Mouse (Mus musculus) hindbrain, embryonic 14.5 days (tissue): ENCODE data around the gene Gpr39. TPM values are rescaled to one million over a fixed set of nuclear protein-coding genes. Genes with fewer than 3 reads are reported as not detected.

Source experiments
- ATAC-seq: fragments of 200-750 bp; cut with Nextera tagmentation; 2 replicates; pipeline ENCODE4 v1.8.0; 2017; ENCODE audit warnings: moderate number of reproducible peaks, mild to moderate bottlenecking, moderate TSS enrichment, moderate library complexity; ENCODE audit not compliant: low FRiP score
- DNase-seq: peaks from one replicate; pipeline ENCODE4 v3.0.0-alpha.2; 2015; ENCODE audit warnings: low spot score
- H3K27ac ChIP-seq: fragments of 300-500 bp; sonication (generic); 2 replicates; pipeline ENCODE4 v1.5.1; 2014; ENCODE audit warnings: mild to moderate bottlenecking, moderate library complexity
- H3K27me3 ChIP-seq: fragments of 300-500 bp; sonication (generic); 2 replicates; pipeline ENCODE4 v1.6.1; 2014; ENCODE audit warnings: mild to moderate bottlenecking, low read length, mixed read lengths; ENCODE audit not compliant: control insufficient read depth, insufficient read depth
- H3K36me3 ChIP-seq: fragments of 300-500 bp; sonication (generic); replicated peaks from 2 replicates; pipeline ENCODE4 v1.6.1; 2014; ENCODE audit not compliant: control insufficient read depth, insufficient read depth
- H3K4me1 ChIP-seq: fragments of 300-500 bp; sonication (generic); replicated peaks from 2 replicates; pipeline ENCODE4 v1.6.1; 2014; ENCODE audit warnings: antibody characterized with exemption, low read length, mixed read lengths; ENCODE audit not compliant: control insufficient read depth, insufficient read depth
- H3K4me2 ChIP-seq: fragments of 300-500 bp; sonication (generic); replicated peaks from 2 replicates; pipeline ENCODE4 v1.6.1; 2014; ENCODE audit warnings: mild to moderate bottlenecking, moderate library complexity
- H3K4me3 ChIP-seq: fragments of 300-500 bp; sonication (generic); replicated peaks from 2 replicates; pipeline ENCODE4 v1.5.1; 2014; ENCODE audit warnings: mild to moderate bottlenecking, low read length
- H3K9ac ChIP-seq: fragments of 300-500 bp; sonication (generic); 2 replicates; pipeline ENCODE4 v1.6.1; 2014
- H3K9me3 ChIP-seq: fragments of 300-500 bp; sonication (generic); 2 replicates; pipeline ENCODE4 v1.6.1; 2016; ENCODE audit warnings: low read length; ENCODE audit not compliant: control insufficient read depth
- WGBS: fragments of 180-500 bp; shearing (Covaris S2); extraction: QIAGEN DNeasy Blood & Tissue Kit; methylation state at CpG from one replicate; pipeline ENCODE4 v1.1.7; 2014; 5-methylcytosine and 5-hydroxymethylcytosine counted together
- polyA plus RNA-seq: library from polyadenylated mRNA; unstranded; fragments of >200 nt; fragmentation: Nextera tagmentation; extraction: Ambion mirVana; gene quantifications from 2 replicates; pipeline ENCODE4 v1.2.1, GENCODE M21; 2014

Gpr39 gene
- polyA plus RNA-seq, 1 experiment from 2014 or later, result not detected

DNA sequence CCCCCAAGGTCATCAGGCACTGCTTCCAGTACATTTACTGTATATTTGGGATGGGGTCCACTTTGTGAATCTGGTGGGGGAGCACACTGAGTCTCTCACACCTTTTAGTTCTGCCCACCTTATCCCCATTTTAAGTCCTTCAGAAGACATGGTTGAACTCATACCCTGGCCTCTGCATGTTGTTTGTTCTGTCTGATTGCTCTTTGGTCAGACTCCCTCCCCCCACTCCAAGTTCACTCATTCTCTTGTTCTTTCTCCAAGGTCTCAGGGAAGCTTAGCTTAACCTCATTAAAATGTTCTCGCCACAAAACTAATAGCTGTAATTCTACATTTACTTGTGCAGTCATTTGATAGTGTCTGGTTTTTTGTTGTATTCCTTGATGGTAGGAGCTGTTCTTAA, 8.5 kb downstream of the Gpr39 start:
- Histone ChIP-seq H3K36me3 (no peaks in the 10 kb centered on the region), H3K9ac (no peak overlapping the region), H3K4me2 (no peak overlapping the region), H3K4me3 (no peak overlapping the region), H3K27ac (no peak overlapping the region), H3K4me1 (no peaks in the 10 kb centered on the region), H3K9me3 (no peaks in the 10 kb centered on the region), H3K27me3 (no peaks in the 10 kb centered on the region)
- ATAC-seq, result no peak
- no peak for DNase-seq
- 72% methylated on average over 1 of the region's 1 CpGs for WGBS

DNA sequence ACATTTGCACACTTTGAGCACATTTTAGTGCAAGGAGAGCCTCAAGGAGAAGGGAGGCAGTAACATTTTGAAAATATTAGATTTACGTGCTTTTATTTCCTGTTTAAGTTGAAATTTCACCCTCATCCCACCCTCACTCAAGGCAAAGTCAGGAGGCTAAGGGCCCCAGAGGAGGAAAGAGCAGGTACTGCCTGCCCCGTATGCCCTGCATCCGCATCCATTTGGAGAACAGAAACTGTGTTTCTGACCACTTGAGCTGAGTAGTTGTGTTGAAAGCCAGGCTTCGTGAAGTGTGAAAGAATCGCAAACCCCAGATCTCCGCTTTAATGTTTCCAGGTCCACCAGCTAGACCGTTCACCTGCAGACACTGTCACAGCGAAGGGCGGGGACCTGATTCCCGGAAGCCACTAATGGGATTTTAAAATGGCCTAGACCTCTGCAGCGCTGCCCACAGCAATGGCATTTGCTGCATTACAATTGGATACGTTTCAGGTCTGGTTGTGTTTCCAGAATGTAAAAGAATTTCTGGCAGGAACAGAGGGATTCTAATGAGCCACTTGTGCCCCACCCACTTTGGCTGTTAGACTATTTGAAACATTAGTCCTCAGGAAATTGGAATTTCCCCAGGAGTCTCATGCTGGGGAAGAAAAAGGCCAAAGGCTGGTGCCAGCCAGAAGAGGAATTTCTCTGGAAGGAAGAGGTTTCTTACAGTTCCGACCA, 11.1 kb downstream of the Gpr39 start:
- no peaks in the 10 kb centered on the region for H3K27me3 ChIP-seq
- no peaks in the 10 kb centered on the region for H3K9me3 ChIP-seq
- WGBS, result 78% methylated on average over 13 of the region's 13 CpGs
- H3K27ac ChIP-seq, result no peak overlapping the region
- DNase-seq, result peak; percentile 33
- no peak overlapping the region for H3K9ac ChIP-seq
- H3K4me2 ChIP-seq, result no peak overlapping the region
- no peaks in the 10 kb centered on the region for H3K4me1 ChIP-seq
- H3K4me3 ChIP-seq, result no peak overlapping the region
- ATAC-seq, result no peak
- H3K36me3 ChIP-seq, result no peaks in the 10 kb centered on the region

DNA sequence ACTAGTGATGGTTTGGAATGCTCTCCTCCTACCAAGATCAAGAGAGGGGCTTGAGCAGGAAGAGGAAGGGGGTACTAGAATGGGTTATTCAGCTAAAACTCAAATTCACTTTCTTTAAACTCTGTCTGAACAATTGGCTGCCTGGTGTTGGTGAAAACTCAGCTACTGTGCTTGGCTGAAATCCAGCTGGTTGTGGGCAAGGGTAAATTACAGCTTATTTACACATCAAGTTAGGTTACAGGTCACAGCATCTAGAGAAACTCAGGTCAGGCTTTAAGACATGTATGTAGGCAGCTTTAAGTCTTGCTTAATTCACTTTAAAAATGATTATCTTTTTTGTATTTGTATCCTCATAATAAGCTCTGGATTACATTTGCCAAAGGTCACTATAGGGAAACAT, 16.7 kb downstream of the Gpr39 start:
- no peaks in the 10 kb centered on the region for H3K36me3 ChIP-seq
- ATAC-seq (no peak), DNase-seq (no peak)

DNA sequence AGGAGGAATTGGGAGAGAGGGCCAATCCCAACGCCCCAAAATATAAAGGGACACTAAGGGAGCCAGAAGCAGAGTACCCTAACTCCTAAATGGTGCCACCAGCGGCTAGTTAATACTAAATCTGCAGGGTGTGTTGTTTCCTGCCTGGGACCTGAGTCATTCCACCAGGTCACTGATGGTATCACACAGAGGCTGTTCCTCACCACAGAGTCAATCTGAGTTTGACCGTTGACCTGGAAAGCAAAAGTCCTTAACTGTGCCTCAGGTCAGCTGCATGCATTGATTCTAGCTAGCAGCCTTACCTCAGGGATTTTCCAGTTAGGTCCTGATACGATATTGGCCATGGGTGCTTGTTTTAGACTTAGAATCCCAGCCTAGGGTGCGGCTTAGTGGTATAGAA, 17.5 kb downstream of the Gpr39 start:
- ATAC-seq (no peak), DNase-seq (no peak)
- Histone ChIP-seq H3K9me3 (no peaks in the 10 kb centered on the region), H3K9ac (no peak overlapping the region), H3K36me3 (no peaks in the 10 kb centered on the region), H3K4me2 (no peak overlapping the region), H3K27me3 (no peaks in the 10 kb centered on the region), H3K4me1 (no peaks in the 10 kb centered on the region), H3K27ac (no peak overlapping the region), H3K4me3 (no peak overlapping the region)
- 85% methylated on average over 5 of the region's 5 CpGs for WGBS

More for the DNA sequence above, 16.7 kb downstream of the Gpr39 start:
- no peaks in the 10 kb centered on the region for H3K4me1 ChIP-seq
- H3K4me3 ChIP-seq, result no peak overlapping the region
- no peaks in the 10 kb centered on the region for H3K27me3 ChIP-seq
- no peak overlapping the region for H3K9ac ChIP-seq
- H3K27ac ChIP-seq, result no peak overlapping the region
- no peak overlapping the region for H3K4me2 ChIP-seq
- no peaks in the 10 kb centered on the region for H3K9me3 ChIP-seq

DNA sequence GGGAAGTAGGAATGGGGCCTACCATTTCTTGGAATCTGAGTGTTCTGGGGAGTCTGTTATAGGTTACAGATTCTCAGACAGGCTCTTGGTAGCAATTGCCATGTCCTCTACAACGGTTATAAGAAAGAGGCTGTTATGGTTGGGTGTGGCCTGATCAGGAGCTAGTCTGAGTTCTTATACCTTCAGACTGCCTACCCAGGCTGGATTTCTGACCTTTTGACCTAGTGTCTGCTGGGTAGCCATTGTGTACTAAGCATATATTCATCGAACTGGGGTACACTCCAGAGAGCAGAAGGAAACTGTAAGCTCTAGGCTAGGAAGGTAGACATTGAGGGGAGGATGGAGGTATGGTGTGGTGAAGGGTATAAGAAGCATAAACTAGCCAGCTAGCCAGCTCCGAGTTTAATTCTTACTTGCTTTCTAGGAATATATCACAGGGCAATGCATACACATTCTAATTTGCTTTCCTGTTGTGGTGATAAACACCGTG, 24.4 kb downstream of the Gpr39 start:
- no peak overlapping the region for H3K9ac ChIP-seq
- DNase-seq, result no peak
- 0 out of 2 replicates have a peak overlapping the region, but pooled peaks have one; percentile 12 for H3K27ac ChIP-seq
- no peak overlapping the region for H3K4me3 ChIP-seq
- 82% methylated on average over 4 of the region's 4 CpGs for WGBS
- H3K27me3 ChIP-seq, result no peaks in the 10 kb centered on the region
- no peak for ATAC-seq
- H3K36me3 ChIP-seq, result no peaks in the 10 kb centered on the region
- no peaks in the 10 kb centered on the region for H3K9me3 ChIP-seq
- no peak overlapping the region for H3K4me2 ChIP-seq
- no peaks in the 10 kb centered on the region for H3K4me1 ChIP-seq

DNA sequence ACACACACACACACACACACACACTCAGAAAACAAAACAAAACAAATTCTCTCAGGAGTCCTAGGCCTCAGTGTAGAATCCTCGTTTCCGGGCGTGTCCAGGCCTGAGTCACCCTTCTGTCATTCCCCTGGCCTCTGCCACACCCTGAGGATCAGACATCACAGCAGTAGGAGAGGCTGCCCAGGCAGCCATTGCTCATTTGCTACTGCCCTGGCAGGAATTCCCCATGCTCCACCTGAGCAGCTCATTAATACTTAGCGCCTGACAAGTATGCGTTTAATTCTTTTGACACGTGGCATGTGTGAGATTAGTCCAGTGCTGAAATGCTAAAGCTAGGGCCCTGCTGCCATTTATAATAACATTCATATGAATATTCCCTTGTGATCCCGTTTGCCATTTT, 25.0 kb downstream of the Gpr39 start:
- DNase-seq (peak; percentile 42), ATAC-seq (peak; percentile 60)
- Histone ChIP-seq H3K36me3 (no peaks in the 10 kb centered on the region), H3K9ac (no peak overlapping the region), H3K4me3 (no peak overlapping the region), H3K27me3 (no peaks in the 10 kb centered on the region), H3K9me3 (no peaks in the 10 kb centered on the region), H3K4me2 (no peak overlapping the region), H3K4me1 (no peaks in the 10 kb centered on the region), H3K27ac (0 out of 2 replicates have a peak overlapping the region, but pooled peaks have one; percentile 12)
- 54% methylated on average over 7 of the region's 7 CpGs for WGBS

DNA sequence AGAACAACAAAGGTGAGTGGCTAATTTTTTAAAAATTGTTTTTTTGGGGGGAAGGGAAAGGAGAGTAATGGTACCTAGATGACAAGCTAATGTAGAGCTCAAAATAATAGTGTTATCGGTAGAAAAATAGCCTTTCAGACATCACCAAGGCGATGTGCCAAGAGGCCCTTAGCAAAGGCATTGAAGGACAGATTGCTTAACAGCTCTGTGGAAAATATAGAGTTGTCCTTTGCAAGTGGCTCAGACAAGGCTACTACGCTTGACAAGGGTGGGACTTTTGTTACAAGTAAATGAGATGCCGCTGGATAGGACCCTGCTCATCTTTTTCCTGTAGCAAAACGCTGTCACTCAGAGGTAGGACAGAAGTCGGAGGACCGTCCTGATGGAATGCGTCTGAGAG, 25.5 kb downstream of the Gpr39 start:
- no peak for DNase-seq
- WGBS, result 78% methylated on average over 8 of the region's 8 CpGs
- no peak for ATAC-seq
- Histone ChIP-seq H3K9me3 (no peaks in the 10 kb centered on the region), H3K27me3 (no peaks in the 10 kb centered on the region), H3K4me3 (no peak overlapping the region), H3K9ac (no peak overlapping the region), H3K4me2 (no peak overlapping the region), H3K36me3 (no peaks in the 10 kb centered on the region), H3K27ac (no peak overlapping the region), H3K4me1 (no peaks in the 10 kb centered on the region)

DNA sequence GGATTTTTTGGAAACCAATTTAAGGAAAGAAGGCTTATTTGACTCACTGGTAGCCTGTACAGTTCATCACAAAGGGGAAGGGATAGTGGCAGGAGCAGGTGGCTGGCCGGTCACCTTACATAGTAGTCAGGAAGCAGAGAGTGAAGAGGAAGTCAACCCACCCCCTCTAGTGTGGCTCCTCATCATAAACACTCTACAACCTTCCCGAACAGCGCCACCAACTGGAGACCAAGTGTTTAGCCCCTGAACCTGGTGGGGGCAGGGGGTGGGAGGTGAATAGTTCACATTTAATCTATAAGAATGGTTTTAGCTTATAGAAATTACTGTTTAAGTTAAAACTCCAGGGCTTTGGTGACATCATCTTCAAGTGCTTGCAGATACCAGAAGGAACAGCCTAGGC, 28.6 kb downstream of the Gpr39 start:
- Histone ChIP-seq H3K4me2 (no peak overlapping the region), H3K4me1 (no peaks in the 10 kb centered on the region), H3K27me3 (no peaks in the 10 kb centered on the region), H3K4me3 (no peak overlapping the region), H3K36me3 (no peaks in the 10 kb centered on the region), H3K27ac (no peak overlapping the region), H3K9ac (no peak overlapping the region), H3K9me3 (no peaks in the 10 kb centered on the region)
- ATAC-seq (no peak), DNase-seq (no peak)
- 80% methylated on average over 3 of the region's 3 CpGs for WGBS

DNA sequence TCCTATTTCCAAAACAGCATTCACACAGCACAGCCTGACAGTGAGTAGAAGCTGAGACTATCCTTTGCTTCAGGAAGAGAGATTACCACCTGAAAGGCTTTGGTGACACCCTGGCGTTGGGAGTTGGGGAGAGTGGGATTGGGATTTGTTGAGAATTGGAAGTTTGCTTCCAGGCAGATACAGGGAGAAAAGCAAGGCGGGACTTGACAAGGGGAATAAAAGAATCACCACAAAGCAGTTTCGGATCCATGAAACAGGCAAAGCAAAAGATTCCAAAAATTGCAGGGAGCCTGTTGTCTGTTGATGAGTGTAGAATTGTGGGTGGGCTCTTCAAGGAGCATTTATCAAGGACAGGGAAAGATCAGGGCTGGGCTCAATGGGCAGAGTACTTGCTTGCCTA, 38.5 kb downstream of the Gpr39 start:
- Histone ChIP-seq H3K9me3 (no peaks in the 10 kb centered on the region), H3K27me3 (no peaks in the 10 kb centered on the region), H3K4me2 (no peak overlapping the region), H3K4me1 (no peaks in the 10 kb centered on the region), H3K4me3 (no peak overlapping the region), H3K36me3 (no peaks in the 10 kb centered on the region), H3K9ac (no peak overlapping the region), H3K27ac (no peak overlapping the region)
- DNase-seq (no peak), ATAC-seq (no peak)
- 39% methylated on average over 3 of the region's 3 CpGs for WGBS

DNA sequence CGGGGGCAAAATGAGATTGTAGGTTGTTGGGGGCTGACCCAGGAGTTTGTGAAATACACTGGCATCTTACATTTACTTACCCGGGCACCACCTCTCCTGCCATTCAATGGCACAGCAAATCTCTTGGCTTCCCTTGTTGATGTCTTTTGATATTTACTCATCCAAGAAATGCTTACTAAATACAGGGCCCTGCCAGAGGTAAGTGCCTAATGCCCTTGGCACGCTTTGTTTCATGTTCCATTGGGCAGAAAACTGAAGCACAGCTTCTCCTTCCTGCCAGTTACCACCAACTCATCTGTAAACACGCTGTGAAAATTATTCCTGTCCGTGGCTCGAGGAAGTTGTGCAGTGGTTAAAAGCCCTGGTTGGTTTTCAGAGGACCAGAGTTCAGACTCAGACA, 39.4 kb downstream of the Gpr39 start:
- no peak overlapping the region for H3K9ac ChIP-seq
- DNase-seq (no peak), ATAC-seq (no peak)
- WGBS, result 73% methylated on average over 6 of the region's 6 CpGs
- H3K36me3 ChIP-seq, result no peaks in the 10 kb centered on the region
- H3K4me3 ChIP-seq, result no peak overlapping the region
- H3K4me2 ChIP-seq, result no peak overlapping the region
- H3K27ac ChIP-seq, result no peak overlapping the region
- no peaks in the 10 kb centered on the region for H3K4me1 ChIP-seq
- H3K27me3 ChIP-seq, result no peaks in the 10 kb centered on the region
- no peaks in the 10 kb centered on the region for H3K9me3 ChIP-seq
